Mouse (Mus musculus) T-cell, adult 2 months (primary cell): ENCODE results near the gene Galns.

Experiments used
- DNase-seq: peaks from one replicate; pipeline ENCODE4 v3.0.0; 2022; ENCODE audit warnings: low spot score

Gene Galns

GRCm38 (mm10) chr8:122538310-122539076 is 72.8 kb downstream of the Galns start:
- no peak for DNase-seq

- DNase-seq, result no peak
These were observed 73.5 kb downstream of the Galns start for GRCm38 (mm10) chr8:122537812-122538211.

- no peak for DNase-seq
These were observed 74.2 kb downstream of the Galns start for GRCm38 (mm10) chr8:122537033-122537432.

GRCm38 (mm10) chr8:122531312-122531711 is 80.0 kb downstream of the Galns start:
- no peak for DNase-seq

GRCm38 (mm10) chr8:122529159-122529558 is 82.1 kb downstream of the Galns start:
- no peak for DNase-seq
